Mouse (Mus musculus) lung, postnatal 14 days (tissue): ENCODE results near the gene Fermt2.

Source experiments
- DNase-seq: peaks from one replicate; pipeline ENCODE4 v3.0.0; 2021

The Fermt2 gene

DNA sequence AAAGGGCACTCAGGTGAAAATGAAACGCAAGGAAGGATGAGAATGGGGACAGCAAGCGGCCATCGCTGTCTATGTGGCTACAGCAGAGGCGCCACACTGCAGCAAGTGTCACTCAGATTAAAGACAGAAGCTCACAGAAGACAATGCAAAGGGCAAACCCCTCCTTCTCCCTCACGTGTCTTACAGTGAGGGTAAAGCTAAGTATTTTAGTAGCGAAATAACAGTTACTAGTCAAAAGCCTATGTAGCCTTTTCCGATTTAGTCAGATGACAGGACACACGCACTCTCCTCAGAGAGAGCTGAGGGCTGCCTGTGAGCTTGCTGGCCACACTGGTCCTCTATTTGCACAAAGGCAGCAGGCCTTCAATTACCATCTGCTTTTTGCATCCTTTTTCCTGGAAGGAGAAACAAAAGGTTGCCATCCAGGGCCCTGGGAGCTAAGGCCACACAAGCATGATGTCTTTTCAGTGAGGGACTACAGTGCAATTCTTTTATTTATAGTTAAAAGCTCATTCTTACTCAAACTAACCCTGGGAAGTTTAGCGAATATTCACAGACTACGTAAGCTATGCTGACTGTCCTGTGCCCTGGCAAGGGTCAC, 66.9 kb downstream of the Fermt2 start:
- no peak for DNase-seq

GRCm38 (mm10) chr14:45462374-45462773, 67.5 kb downstream of the Fermt2 start:
- no peak for DNase-seq

DNA sequence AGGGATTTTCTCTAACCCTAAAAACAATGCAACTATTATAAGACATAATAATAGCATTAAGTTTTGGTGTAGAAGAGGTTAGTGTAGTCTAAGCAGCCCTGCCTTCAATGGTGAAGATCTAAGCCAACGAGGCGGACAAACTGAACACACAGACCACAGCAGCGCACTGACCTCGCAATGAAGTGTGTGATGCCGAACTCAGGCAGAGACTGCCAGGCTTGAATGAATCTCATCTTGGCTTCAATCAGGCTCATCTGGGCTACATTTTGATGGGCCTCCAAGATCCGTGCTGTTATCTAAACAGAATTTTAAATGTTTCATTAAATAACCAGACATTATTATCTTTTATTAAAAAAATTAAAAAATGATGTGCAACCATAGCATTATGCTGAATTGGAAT, 68.0 kb downstream of the Fermt2 start:
- no peak for DNase-seq

DNA sequence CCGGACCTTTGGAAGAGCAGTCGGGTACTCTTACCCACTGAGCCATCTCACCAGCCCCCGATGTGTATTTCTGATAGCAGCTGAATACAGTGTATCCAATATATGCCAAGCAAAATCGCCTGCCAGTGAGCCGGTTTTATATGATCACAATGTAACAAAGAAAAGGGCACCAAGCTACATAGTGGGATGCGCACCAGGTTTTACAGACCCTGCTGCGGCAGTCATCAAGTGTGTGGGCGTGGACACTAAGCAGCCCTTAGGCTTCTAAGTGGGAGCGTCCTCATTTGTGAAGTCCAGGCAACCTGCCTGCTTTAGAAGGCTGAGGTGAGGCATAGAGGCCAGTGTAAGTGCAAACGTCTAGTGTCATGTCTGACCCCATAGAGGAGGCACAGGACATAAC, 69.4 kb downstream of the Fermt2 start:
- no peak for DNase-seq

GRCm38 (mm10) chr14:45459877-45460276, 70.0 kb downstream of the Fermt2 start:
- DNase-seq: no peak

DNA sequence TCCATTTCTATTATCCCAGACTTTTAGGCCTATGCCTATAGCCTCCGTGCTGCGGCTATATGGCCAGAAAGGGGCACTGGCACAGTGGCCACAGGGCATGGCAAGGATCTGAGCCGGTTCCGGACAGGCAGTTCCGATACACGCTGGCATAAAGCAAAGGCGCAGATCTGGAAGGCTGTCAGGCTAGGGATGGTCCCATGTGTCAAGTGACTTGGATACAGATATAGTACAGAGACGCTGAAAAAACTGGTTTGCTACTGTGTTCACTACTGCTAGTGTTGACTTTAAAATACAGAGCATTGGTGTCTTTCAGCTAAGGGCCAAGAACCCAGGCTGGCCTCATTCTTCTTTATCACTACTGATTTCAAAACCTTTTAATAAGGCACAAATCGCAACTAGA, 72.9 kb downstream of the Fermt2 start:
- no peak for DNase-seq

DNA sequence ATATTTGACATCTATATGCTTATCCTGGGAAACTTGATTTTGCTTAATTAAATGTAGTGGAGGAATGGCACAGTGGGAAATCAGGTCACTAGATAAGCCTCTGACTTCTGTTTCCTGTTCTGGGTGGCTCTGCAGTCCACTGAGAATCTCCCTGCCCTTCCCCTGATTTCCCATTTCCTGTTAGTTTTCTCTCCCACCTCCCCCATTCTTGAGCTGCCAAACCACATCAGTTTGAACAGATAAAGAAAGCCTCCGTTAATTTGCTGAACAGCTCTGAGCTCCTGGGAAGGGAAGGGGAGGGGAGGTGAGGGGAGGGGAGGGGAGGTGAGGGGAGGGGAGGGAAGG, 73.4 kb downstream of the Fermt2 start:
- DNase-seq: no peak

- no peak for DNase-seq
These were observed 74.0 kb downstream of the Fermt2 start for GRCm38 (mm10) chr14:45455651-45456501.

- DNase-seq: peak; percentile 46
These were observed 76.2 kb downstream of the Fermt2 start for GRCm38 (mm10) chr14:45453538-45454233.

DNA sequence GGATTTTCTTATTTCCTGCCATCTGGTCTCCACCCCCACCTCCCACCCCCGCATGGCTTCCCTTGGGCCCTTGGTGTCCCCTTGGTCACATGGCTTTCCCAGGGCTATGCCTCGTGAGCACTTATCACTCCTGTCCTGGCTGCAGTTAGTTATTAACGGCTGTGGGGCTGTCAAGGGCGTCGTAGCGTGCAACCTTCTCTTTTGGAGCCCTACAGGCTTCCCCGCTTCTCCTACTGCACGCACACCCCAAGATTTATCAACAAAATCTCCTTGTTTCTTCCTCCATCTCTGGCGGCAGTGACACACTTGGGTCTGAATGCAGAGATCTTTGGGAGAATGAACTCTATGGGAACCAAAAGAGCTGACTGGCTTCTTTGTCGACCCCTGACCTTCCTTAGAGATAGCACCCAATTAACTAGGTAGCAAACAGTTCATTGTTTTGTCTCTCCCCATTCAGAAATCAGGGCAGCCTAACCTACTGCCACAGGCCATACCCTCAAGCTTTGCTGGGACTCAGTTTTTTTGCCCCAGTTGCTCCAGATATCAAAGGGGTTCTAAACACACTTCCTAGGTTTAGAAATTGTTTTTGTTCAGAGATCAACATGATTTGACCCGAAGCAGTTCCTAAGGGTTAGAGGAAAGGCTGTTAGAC, 76.9 kb downstream of the Fermt2 start:
- DNase-seq: no peak

DNA sequence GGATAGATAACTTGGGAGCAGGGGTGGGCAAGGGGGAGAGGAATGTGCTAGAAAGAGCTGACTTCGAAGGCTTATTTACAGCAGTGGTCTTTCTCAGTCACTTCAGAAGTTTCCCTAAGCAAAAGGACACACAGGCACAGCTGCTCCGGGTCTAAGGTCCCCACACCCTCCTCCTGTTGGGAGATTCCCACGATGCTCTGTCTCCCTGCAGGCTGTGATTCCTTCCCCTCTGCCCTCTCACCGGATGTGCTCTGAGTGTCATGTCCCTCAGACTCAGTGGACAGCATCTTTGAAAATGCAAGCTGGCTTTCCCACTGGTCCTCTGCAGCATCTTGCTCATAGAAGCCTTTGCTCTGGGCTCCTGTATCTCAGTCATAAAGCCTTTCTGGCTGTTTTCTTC, 77.8 kb downstream of the Fermt2 start:
- peak; percentile 56 for DNase-seq

- DNase-seq: no peak
These were observed 78.8 kb downstream of the Fermt2 start for GRCm38 (mm10) chr14:45451090-45451489.

DNA sequence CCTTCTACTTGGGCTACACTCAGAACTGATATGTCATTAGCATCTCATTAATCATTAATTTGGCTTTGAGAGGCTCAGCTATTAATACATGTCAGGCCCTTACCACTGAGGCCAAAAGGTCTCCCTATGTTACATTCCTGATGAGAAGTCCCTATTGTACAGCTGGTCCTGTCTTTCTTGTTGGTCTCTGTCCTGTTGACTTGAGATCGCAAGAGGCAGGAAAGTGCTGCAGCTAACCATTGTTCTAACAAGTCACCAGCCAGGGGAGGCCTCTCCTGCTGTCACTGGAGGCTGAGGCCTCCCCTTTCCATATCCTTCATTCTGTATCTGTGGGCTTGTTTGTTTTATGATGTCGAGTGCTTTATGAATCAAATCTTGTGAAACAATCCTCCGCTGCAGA, 83.1 kb downstream of the Fermt2 start:
- DNase-seq: no peak

GRCm38 (mm10) chr14:45445445-45445844, 84.5 kb downstream of the Fermt2 start:
- no peak for DNase-seq

DNA sequence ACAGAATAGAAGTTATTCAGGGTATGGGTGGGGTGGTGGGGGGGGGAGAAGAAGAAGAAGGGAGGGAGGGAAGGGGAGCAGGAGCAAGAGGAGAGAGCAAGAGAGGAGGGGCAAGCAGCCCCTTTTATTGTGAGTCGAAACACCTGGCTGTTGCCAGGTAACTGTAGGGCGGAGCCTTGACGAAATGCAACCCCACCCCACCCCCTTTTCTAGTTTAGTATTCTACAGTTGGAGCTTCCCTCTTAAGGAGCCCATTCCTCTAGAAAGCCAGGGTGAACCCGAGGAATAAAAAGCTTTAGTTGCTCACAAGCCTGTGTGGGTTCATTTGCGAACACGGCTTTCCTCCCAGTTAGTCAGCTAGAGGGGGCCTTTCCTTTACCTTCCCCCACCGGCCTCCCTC, 85.0 kb downstream of the Fermt2 start:
- no peak for DNase-seq

GRCm38 (mm10) chr14:45442781-45443560, 86.9 kb downstream of the Fermt2 start:
- no peak for DNase-seq

- DNase-seq: no peak
These were observed 88.6 kb downstream of the Fermt2 start for GRCm38 (mm10) chr14:45441291-45441690.

- DNase-seq: no peak
These were observed 90.5 kb downstream of the Fermt2 start for GRCm38 (mm10) chr14:45439387-45439786.

DNA sequence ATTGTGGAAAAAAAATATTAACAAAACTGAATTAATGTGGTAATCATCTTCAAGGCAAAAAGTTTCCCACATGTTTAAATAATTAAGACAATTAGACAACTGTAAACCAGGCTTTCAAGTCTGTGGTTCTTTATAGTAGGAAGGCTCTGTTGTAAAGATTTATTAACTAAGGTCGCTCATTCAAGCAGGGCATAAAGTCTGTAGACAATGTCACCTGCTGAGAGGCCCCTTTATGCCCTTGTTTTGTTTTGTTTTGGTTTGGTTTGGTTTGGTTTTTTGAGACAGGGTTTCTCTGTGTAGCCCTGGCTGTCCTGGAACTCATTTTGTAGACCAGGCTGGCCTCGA, 91.0 kb downstream of the Fermt2 start:
- DNase-seq: no peak

DNA sequence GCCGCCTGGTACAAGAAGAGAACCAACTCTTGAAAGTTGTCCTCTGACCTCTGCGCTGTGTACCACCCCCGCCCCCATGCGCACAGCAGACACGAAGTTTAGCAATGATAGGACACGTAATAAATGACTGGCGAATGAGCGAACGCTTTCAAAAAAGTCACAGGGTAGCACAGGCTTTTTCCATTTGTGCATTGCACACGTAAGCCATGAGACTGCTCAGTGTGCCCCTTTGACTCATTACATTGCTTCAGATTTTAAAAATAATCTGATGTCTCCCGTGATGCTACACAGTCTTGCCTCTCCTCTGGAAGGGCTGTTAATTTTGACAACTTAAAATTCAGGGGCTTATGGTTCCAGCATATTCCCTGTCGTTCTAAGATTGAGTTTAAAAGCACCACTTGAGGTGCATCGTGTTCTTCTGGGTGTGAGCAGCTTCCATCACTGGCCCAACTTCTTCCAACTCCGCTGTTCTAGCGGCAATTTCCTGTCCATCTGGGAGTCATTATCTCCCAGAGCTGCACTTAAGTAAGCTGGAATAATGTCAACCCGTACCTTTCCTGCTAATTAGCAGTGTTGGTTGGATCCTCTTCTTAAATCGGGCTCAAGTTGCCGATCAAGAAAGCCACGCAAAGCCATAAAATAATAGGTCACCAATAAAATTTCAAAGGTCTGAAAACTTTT, 91.5 kb downstream of the Fermt2 start:
- no peak for DNase-seq

DNA sequence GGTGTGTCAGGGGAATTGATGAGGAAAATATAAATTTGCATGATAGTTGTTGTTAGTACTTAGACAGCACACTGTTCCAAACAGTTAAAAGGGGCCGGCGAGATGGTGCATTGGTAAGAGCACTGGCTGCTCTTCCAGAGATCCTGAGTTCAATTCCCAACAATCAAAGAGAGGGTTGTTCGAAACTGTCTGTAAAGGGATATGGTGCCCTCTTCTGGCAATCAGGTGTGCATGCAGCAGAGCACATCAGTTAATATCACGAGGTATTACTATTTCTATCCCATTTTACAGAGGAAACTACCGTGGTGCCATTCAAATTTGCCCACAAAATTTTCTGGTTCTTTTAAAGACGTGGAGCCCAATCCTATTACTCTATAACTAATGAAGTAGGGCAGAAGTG, 95.7 kb downstream of the Fermt2 start:
- DNase-seq: no peak

DNA sequence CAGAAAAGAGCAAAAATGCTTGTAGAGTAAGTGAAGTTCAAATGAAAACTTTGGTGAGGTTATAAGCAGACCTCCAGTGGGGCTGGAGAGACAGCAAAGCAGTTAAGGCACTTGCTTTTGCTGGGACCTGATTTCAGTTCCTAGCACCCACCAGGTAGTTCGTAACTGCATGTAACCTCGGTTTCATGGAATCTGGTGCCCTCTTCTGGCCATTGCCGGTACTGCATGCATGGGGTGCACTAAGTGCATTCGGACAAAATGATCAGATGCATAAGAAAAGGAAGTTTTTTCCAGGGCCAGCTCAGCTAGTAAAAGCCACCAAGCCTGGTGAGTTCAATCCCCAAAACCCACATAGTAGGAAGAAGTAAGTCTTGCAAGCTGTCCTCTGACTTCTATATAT, 97.9 kb downstream of the Fermt2 start:
- DNase-seq: no peak
